Mouse (Mus musculus) T-helper 17 cell (primary cell): ENCODE data around the gene Elf2.

ENCODE experiments used
- in situ Hi-C, 2 experiments: fragments of 300-600 bp; cut with MboI, MseI; formaldehyde crosslinking; loops; 1 replicate in 1 of 2; 2 replicates in 1 of 2; pipeline ENCODE4 v1.15.1; 2025; ENCODE audit warnings: high pct_unique_total_duplicates in 2 of 2

The Elf2 gene

GRCm38 (mm10) chr3:51340552-51341267 is at the start of gene Elf2:
Elf2 (minus strand) TSS chr3:51340663.
- in situ Hi-C loops, result no loop called here

DNA sequence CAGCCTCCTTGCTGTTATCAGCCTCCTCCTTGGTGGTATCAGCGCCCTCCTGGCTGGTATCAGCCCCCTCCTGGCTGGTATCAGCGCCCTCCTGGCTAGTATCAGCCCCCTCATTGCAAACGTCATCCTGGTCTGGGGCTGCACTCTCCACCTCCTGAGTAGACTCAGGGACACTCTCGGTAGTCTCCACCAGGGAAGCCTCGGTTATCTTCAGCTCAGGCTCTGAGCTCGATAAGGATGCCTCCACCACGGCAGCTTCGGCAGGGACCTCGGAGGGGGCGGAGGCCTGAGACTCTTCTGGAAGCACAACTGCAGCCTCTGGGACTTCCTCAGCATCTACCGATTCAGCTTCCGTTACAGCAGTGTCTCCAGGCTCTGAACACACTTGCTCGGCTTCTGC is 48.4 kb upstream of the Elf2 start:
- in situ Hi-C loops, result no loop called here

DNA sequence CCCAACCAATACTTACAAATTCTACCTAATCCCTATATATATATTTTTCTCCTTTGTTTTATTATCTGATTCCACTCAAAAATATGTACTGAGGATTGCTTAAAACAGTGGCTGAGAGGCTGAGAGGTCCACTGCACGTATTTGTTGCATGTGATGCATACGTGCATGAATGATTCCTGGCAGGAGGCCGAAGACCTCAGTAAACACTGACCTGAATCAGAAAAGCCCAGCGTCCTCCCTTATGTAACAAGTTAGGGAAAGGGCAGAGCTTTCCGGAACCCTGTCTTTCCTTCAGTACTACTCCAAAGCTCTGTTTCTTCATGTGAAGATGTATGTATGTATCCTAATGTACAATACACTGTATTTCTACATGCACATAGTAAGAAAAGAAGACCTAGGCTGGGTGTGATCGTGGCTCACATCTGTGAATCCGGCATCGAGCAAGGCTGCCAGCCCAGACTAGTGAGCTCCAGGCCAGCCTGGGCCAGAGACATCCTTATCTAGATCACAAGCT is 47.5 kb upstream of the Elf2 start:
- in situ Hi-C loops, result no loop called here

GRCm38 (mm10) chr3:51387134-51387451 is 46.6 kb upstream of the Elf2 start:
- in situ Hi-C loops, result no loop called here

DNA sequence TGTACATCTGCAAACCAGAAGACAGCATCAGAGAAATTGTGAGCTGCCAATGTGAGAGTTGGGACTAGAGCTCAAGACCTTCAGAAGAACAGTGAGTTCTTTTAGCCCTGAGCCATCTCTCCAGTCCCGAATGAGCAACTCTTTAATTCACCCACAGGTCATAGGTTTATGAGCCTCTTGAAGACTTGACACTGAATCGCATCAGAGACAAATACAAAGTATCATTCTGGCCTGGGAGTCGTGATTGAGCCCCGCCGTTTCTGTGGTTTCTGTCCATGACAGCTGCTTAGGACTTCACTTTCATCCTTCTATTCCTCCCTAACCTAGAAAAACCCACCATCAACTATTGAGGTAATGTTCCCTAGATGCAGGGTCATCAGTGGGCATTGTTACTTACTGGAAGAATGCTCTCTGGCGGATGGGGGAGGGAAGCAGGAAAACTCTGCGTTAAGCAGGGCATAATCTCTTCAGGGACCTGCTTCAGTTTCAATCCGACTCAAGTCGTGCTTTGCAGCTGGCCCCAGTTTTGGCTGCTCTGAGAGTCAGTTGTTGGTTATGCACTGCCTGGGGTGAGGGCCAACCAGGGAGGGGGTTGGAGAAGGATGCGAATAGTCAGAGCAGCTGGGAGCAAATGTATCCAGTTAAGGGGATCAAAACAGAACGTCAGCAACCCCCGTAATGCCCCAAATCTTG is 46.1 kb upstream of the Elf2 start:
- in situ Hi-C loops, result no loop called here

DNA sequence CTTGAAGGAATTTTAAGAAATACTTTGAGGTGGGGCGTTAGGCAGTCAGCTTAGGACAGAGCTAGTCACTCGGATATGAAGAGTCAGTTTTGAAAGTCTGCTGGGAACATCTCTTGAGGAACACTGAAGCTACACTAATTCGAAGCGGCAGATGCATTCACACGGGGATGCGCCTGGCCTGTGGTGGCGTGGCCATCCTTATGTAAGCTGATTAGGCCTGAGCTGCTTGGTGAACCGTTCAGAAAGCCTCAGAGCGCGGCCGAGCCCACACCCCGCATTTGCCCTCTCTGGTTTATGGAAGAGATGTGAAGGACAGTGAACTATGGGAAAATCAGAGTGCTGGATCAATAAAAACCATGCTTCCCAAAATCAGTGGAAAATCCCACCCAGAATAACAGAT is 42.9 kb upstream of the Elf2 start:
- in situ Hi-C loops, result no loop called here

DNA sequence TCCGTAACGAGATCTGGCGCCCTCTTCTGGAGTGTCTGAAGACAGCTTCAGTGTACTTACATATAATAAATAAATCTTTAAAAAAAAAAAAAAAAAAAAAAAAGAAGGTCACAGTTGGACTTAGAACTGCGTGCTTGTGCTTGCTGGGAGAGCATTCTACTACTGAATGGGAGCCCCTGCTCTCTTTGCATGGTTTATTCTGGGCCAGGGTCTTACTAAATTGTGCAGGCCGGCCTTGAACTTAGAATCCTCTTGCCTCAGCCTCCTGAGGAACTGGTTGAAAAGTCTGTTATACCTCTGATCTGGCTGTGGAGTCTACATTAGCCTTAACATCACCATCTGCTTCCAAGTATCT is 40.2 kb upstream of the Elf2 start:
- in situ Hi-C loops, result no loop called here

DNA sequence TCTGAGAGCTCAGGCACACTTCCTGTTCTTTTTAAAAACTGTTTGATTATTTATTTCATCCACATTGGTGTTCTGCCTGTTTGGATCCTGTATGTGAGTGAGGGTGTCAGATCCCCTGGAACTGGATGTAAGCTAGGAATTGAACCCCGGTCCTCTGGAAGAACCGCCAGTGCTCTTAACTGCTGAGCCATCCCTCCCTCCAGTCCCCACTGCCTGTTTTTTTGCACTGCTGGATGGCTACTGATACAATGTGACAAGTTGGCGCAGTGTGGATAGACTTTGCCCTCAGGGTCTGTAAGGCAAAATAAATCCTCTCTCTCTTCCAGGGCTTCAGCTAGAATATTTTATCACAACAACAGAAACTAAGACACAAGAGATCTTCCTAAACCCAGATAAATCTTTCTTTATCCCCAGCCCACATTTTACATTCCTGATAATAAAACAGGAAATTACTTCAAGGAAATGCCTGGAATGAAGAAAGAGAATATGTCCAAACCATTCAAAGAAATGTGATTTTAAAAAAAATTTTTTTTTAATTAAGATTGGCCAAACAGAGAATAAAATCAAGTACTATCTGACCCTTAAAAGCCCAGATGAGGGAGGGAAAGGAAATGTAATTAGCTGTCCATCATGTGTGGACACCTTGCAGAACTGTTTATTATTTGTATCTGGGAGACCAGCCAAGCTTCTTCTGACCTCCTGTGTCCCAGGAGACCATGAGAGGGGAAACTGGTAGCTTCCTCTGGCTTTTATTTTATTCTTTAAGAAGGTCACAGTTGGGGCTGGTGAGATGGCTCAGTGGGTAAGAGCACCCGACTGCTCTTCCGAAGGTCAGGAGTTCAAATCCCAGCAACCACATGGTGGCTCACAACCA is 39.6 kb upstream of the Elf2 start:
- in situ Hi-C loops, result loop anchor here in 1 of 2 experiments (5.0 kb wide), 1 partner anchor 32 kb away; no protein-coding TSS in a partner anchor

GRCm38 (mm10) chr3:51378665-51378946 is 38.1 kb upstream of the Elf2 start:
- in situ Hi-C loops, result loop anchor here in 1 of 2 experiments (5.0 kb wide), 1 partner anchor 34 kb away; no protein-coding TSS in a partner anchor

GRCm38 (mm10) chr3:51377878-51378664 is 37.6 kb upstream of the Elf2 start:
- in situ Hi-C loops, result loop anchor here in 1 of 2 experiments (5.0 kb wide), 1 partner anchor 34 kb away; no protein-coding TSS in a partner anchor

DNA sequence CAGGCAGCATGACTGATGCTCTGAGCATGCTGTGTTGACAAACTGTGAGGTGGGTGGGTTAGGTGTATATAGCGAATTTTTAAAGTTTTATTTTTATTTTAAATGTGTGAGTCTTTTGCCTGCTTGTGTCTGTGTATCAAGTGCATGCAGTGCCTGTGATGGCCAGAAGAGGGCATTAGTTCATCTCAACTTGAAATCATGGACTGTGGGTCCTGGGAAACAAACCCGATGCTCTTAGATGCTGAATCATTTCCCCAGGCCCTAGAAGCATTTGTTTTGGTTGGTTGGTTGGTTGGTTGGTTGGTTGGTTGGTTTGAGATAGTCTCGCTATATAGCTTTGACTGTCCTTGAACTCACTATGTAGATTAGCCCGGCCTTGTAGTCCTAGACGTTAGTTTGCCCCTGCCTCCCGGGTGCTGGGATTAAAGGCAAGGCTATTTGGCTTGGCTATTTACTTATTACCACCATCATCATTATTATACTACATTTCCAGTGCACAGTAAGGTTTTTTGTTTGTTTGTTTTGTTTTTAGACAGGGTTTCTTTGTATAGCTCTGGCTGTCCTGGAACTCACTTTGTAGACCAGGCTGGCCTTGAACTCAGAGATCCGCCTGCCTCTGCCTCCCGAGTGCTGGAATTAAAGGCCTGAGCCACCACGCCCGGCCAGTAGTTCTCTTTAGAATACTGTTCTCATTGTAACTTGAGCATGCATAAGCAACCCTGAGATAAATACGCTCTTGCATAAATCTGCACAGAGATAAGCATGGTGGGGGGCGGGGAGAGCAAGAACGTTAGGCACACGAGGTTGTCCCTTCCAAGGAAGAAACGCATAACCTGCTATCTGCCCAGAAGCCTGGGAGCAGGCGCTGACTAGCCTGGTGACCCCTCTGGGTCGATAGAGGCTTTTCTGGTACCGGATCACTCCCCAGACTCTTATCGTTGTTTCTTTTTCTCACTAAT is 35.1 kb upstream of the Elf2 start:
- in situ Hi-C loops, result loop anchor here in 1 of 2 experiments (5.0 kb wide), 1 partner anchor 37 kb away; no protein-coding TSS in a partner anchor

- in situ Hi-C loops, result no loop called here
Observed at GRCm38 (mm10) chr3:51373544-51373943, 33.1 kb upstream of the Elf2 start.

- in situ Hi-C loops, result no loop called here
Observed at GRCm38 (mm10) chr3:51372883-51373282, 32.4 kb upstream of the Elf2 start.

DNA sequence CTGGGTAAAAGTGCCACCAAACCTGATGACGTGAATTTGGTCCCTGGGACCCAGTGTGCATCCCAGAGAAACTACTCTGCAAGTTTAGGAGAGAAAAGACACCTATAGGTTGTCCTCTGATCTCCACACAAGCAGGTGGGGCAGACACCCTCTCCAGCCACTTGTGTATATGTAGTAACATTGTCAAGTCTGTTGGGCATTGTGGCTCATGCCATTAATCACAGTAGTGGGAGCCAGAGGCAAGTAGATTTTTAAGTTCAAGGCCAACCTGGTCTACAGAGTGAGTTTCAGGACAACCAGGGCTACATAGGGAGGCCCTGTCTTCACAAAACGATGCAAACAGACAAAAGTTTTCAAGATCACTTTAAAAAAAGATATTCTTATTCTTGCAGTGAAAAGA is 31.4 kb upstream of the Elf2 start:
- in situ Hi-C loops, result no loop called here

GRCm38 (mm10) chr3:51368011-51368410 is 27.5 kb upstream of the Elf2 start:
- in situ Hi-C loops, result no loop called here

- in situ Hi-C loops, result no loop called here
Observed at GRCm38 (mm10) chr3:51366926-51367325, 26.5 kb upstream of the Elf2 start.

DNA sequence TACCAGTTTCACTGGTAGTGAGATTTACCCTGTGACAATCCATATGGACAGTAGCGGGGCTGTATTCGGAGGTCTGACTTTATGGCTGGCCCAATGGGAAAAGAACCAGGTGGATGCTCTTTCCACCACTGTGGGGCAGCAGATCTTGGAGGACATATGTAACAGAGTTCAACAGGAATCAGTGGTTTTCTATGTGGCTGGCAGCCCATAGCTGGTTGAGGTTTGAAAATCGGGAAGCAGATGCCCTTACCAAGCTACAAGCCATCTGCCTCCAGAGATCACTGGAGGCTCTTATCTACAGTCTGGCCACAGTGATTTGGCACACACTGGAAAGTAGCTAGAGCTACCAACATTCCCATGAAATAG is 25.0 kb upstream of the Elf2 start:
- in situ Hi-C loops, result no loop called here

- in situ Hi-C loops, result loop anchor here (5.0 kb wide), 2 partner anchors 78 to 133 kb away; no protein-coding TSS in a partner anchor
Observed at GRCm38 (mm10) chr3:51364703-51365516, 24.4 kb upstream of the Elf2 start.

DNA sequence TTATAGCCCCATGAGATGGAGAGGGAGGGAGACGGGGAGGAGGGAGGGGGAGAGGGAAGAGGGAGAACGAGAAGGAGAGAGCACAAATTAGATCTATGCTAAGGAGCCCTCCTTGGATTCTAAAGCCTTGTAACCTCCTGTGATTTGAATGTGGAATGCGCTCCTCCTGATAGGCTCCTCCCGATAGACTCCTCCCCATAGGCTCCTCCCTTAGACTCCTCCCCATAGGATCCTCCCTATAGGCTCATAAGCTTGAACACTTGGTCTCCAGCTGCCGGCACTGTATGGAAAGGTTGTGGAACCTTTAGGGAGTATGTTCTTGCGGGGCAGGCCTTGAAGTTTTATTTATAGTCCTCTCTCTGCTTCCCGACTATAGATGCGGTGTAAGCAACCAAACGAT is 20.6 kb upstream of the Elf2 start:
- in situ Hi-C loops, result loop anchor here (5.0 kb wide), 2 partner anchors 74 to 129 kb away; no protein-coding TSS in a partner anchor
